Mouse (Mus musculus): ENCODE results near the gene Git1.

GRCm38 (mm10) chr11:77488771-77489581, 4.4 kb upstream of the Git1 start:
- no peak for TF ChIP-seq GATA1 (IDR thresholded peaks at IDR 0.05; ENCODE audit: borderline replicate concordance, low read length)
- TF ChIP-seq FLI1 (IDR thresholded peaks at IDR 0.05; ENCODE audit: low read length), result no peak
